Mouse (Mus musculus): ENCODE data around the gene Rhbdf2. TPM values are rescaled to one million over a fixed set of nuclear protein-coding genes. Genes with fewer than 3 reads are reported as not detected.
"Not testable (repeated sequence)": the region's sequence is repeated elsewhere in the genome, so short reads cannot be mapped to it uniquely, and the experiment has no call there.

The Rhbdf2 gene
- polyA plus RNA-seq, 1 experiment from 2014 or later = 15.6 TPM

DNA sequence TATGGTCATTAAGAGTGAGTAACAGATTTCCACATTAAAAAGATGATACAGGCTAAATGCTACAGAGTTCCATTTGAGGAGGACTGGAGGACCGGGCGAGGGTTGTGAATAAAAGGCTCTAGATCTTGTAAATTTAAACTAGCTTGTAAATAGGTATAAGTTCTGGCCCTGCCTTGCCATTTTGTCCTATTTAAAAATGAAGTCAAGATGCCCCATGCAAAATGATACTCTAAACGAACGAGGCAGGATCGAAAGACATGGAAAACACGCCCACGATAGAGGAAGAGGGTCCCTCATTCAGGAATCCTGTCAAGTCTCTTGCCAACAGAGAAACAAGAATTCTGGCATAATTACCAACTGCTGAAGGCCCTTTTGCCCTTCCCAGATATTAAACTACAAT, 43.6 kb upstream of the Rhbdf2 start:
- DNase-seq (ENCODE audit: low read depth, low spot score) (no peak), ATAC-seq (no peak)
- no peaks in the 10 kb centered on the region for H3K27me3 ChIP-seq
- TF ChIP-seq CTCF (IDR thresholded peaks at IDR 0.05) = no peak
- ChIA-PET CTCF (interaction anchor here (0.5 to 4.4 kb wide), 16 partner anchors 11 to 976 kb away, joined by 3 to 55 read pairs (median 6); partner anchors contain the start of genes Cygb and Mxra7), POLR2A (interaction anchor here (1.0 to 1.5 kb wide), 4 partner anchors 24 to 141 kb away, joined by 3 to 4 read pairs (median 4); no protein-coding TSS in a partner anchor)
- in situ Hi-C loops (cut with MboI; ENCODE audit: low pct_unique_long_range_greater_than_20kb) = no loop called here

DNA sequence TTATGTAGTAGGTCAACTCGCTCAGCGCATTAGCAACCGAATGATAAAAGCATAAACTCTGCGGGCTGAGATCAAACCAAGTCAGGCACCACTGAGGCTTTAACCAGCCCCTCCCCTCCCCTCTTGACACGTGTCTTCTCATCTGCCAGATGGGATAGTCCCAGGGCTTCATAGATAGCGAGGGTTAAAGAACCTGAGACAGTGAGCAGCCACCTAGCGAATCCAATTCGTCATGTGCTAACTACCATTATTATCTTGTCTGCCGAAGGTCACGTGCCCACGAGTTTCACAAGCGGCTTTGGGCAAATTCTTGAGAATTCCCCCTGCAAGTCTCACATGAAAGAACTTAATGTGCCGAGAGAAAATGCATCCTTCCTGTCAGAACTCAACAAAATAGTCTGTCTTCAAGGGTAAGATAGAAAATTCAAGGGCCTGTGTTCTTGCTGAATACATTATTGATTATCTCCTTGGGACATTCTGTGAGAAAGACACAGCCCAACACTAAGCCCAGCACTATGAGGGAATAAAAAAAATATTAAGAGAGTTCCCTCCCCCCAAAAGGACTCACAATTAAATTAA, 43.1 kb upstream of the Rhbdf2 start:
- POLR2A ChIA-PET = interaction anchor here (0.6 to 1.5 kb wide), 2 partner anchors 47 to 172 kb away, joined by 4 read pairs; no protein-coding TSS in a partner anchor
- no peaks in the 10 kb centered on the region for H3K27me3 ChIP-seq
- in situ Hi-C loops (cut with MboI; ENCODE audit: low pct_unique_long_range_greater_than_20kb) = no loop called here
- ATAC-seq (no peak), DNase-seq (ENCODE audit: low read depth, low spot score) (no peak)
- no peak for TF ChIP-seq CTCF (IDR thresholded peaks at IDR 0.05)
- CTCF ChIA-PET = interaction anchor here (0.9 to 4.4 kb wide), 4 partner anchors 12 to 138 kb away, joined by 3 to 55 read pairs (median 10); partner anchors contain the start of gene Cygb

DNA sequence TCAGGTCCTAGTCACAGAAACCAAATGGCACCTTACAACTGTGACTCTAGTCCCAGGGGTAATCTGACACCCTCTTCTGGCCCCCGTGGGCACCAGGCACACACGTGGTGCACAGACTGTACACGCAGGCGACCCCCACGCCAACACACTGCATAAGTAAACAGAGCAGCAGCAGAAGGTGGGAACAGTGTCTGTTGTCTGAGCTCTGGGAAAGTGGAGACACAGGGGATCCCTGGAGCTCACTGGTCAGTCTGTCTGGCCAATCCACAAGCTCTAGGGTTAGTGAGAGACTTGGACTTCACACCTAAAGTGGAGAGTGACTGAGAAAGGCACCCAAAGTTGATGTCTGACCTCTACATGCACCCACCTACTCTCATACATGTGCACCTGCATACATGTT, 42.5 kb upstream of the Rhbdf2 start:
- DNase-seq (ENCODE audit: low read depth, low spot score) (no peak), ATAC-seq (no peak)
- no peaks in the 10 kb centered on the region for H3K27me3 ChIP-seq
- ChIA-PET POLR2A (interaction anchor here (0.6 to 1.2 kb wide), 3 partner anchors 26 to 172 kb away, joined by 3 to 4 read pairs (median 4); no protein-coding TSS in a partner anchor), CTCF (interaction anchor here (0.9 to 4.4 kb wide), 5 partner anchors 12 to 139 kb away, joined by 3 to 55 read pairs (median 10); partner anchors contain the start of gene Cygb)
- in situ Hi-C loops (cut with MboI; ENCODE audit: low pct_unique_long_range_greater_than_20kb) = no loop called here
- TF ChIP-seq CTCF (IDR thresholded peaks at IDR 0.05) = no peak

DNA sequence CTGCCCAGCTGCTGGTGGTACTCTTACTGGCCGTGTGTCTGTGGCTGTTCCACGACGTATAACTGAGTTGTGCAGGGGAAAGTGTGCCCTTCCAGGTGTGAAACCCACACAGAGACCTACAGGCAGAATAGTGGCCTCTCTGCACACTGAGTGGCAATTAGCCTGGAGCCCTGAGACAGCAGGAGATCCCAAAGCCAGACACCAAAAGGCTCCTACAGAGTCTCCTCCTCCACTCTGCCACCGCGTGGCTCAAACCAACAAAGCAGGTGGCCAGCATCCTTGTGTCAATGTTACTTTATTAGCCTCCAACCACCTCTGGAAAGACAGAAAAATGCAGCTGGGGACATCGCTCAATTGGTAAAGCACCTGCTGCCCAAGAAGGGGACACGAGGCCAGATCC, 42.0 kb upstream of the Rhbdf2 start:
- ChIA-PET POLR2A (interaction anchor here (0.6 to 1.2 kb wide), 2 partner anchors 25 to 50 kb away, joined by 3 to 4 read pairs; no protein-coding TSS in a partner anchor), CTCF (interaction anchor here (0.9 to 4.4 kb wide), 4 partner anchors 11 to 139 kb away, joined by 3 to 55 read pairs (median 7); partner anchors contain the start of gene Cygb)
- DNase-seq (ENCODE audit: low read depth, low spot score) (no peak), ATAC-seq (no peak)
- in situ Hi-C loops (cut with MboI; ENCODE audit: low pct_unique_long_range_greater_than_20kb) = no loop called here
- H3K27me3 ChIP-seq = no peaks in the 10 kb centered on the region
- TF ChIP-seq CTCF (IDR thresholded peaks at IDR 0.05) = no peak

DNA sequence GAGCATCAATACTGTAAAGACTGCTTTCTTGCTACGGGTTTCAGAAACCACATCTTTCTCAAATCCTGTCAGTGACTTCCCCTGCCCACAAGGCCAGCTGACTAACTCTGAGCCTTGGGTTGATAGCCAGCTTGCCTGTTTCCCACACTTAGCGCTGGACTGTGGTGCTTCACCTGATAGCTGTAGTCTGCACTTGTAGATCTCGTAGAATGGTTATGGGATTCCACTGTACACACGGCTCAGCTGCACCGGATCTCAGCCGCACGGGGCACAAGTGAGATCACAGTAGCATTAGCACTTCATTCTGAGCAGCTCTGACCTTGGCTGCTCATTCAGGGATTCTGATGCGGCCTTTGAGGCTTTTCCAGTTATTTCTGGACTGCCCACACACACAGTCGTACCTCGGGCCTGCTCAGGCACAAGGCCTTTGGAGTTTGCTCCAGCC, 41.6 kb upstream of the Rhbdf2 start:
- H3K27me3 ChIP-seq = no peaks in the 10 kb centered on the region
- DNase-seq (ENCODE audit: low read depth, low spot score) (no peak), ATAC-seq (no peak)
- POLR2A ChIA-PET = interaction anchor here (1.2 kb wide), 1 partner anchor 25 kb away, joined by 4 read pairs; no protein-coding TSS in a partner anchor
- TF ChIP-seq CTCF (IDR thresholded peaks at IDR 0.05) = no peak
- CTCF ChIA-PET = interaction anchor here (1.3 to 2.2 kb wide), 2 partner anchors 24 to 28 kb away, joined by 4 to 10 read pairs; no protein-coding TSS in a partner anchor
- in situ Hi-C loops (cut with MboI; ENCODE audit: low pct_unique_long_range_greater_than_20kb) = no loop called here

DNA sequence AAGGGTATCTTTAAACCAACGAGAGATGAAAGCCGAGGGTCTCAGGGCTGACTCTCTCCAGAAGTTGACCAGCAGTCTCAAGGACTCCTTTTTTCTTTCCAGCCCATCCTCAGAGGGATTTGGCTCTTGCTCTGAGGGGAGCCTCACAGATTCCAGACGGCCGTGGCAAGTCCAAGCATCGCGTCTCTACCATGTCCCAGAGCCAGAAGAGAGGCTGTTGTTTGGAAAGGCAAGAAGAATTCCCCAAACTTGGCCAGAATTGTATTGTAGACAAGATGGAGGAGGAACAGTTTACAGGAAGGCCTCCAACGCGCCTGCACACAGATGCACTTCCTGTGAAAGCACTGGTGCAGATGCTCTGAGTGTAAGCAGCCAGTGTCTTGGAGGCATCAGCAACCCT, 41.1 kb upstream of the Rhbdf2 start:
- DNase-seq (ENCODE audit: low read depth, low spot score) (no peak), ATAC-seq (no peak)
- in situ Hi-C loops (cut with MboI; ENCODE audit: low pct_unique_long_range_greater_than_20kb) = no loop called here
- ChIA-PET CTCF (interaction anchor here (2.2 kb wide), 1 partner anchor 24 kb away, joined by 10 read pairs; no protein-coding TSS in a partner anchor), POLR2A (interaction anchor here (1.2 kb wide), 1 partner anchor 24 kb away, joined by 4 read pairs; no protein-coding TSS in a partner anchor)
- TF ChIP-seq CTCF (IDR thresholded peaks at IDR 0.05) = no peak
- H3K27me3 ChIP-seq = no peaks in the 10 kb centered on the region

DNA sequence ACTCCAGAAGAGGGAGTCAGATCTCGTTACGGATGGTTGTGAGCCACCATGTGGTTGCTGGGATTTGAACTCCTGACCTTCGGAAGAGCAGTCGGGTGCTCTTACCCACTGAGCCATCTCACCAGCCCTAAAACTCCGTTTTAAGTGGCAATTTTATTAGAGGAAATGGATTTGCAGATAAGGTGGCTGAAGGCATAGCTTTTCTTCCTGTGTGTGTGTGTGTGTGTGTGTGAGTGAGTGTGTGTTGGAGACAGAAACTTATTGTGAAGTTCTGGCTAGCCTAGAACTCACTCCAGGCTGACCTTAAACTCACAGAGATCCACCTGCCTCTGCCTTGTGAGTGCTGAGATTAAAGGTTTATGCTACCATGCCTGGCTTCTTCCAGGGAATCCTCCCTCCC, 40.2 kb upstream of the Rhbdf2 start:
- DNase-seq (ENCODE audit: low read depth, low spot score); CTCF ChIA-PET: not testable (repeated sequence)

DNA sequence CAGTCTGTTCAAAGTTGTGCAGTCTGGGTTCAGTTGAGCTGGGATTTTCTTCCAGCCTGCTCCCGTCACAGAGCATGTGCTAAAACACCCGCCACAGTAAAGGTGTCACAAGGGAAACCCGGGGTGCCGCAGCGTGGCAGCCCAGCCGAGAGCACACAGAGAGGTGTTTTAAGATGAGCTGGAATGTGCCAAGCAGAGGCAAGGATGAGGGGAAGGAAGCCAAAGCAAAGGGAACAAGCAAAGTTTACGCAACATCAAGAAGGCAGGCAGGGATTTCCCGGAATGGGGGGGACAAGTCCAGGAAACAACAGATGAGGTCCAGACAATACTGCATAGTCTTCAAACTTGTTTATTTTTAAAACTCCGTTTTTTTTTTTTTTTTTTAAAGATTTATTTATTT, 39.7 kb upstream of the Rhbdf2 start:
- in situ Hi-C loops (cut with MboI; ENCODE audit: low pct_unique_long_range_greater_than_20kb) = no loop called here
- TF ChIP-seq CTCF (IDR thresholded peaks at IDR 0.05) = no peak
- ATAC-seq (no peak), DNase-seq (ENCODE audit: low read depth, low spot score) (no peak)
- POLR2A ChIA-PET = interaction anchor here (1.1 kb wide), 1 partner anchor 23 kb away, joined by 3 read pairs; no protein-coding TSS in a partner anchor
- CTCF ChIA-PET = no interaction called here
- H3K27me3 ChIP-seq = no peaks in the 10 kb centered on the region

More for the DNA sequence above, 40.2 kb upstream of the Rhbdf2 start:
- in situ Hi-C loops (cut with MboI; ENCODE audit: low pct_unique_long_range_greater_than_20kb); ATAC-seq; H3K27me3 ChIP-seq: not testable (repeated sequence)
- POLR2A ChIA-PET = interaction anchor here (1.1 kb wide), 1 partner anchor 24 kb away, joined by 3 read pairs; no protein-coding TSS in a partner anchor

DNA sequence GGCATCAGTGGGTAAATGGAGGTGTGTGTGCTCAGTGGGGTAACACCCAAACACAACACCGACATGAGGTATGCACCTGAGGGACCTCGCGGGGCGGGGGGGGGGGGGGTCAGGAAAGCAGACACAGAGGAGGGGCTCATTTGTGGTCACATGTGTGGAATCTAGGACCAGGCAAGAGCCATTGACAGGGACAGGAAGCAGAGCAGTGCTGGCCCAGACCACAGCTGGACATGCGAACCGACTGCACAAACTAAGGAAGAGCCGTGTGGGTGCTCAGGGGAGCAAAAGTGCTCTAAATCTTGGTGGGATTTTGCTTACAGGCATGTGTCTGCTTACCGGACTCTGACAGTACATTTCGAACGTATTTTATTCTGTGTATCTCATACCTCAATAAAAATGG, 38.5 kb upstream of the Rhbdf2 start:
- POLR2A ChIA-PET = no interaction called here
- CTCF ChIA-PET = interaction anchor here (0.9 kb wide), 1 partner anchor 22 kb away, joined by 4 read pairs; no protein-coding TSS in a partner anchor
- TF ChIP-seq CTCF (IDR thresholded peaks at IDR 0.05) = no peak
- in situ Hi-C loops (cut with MboI; ENCODE audit: low pct_unique_long_range_greater_than_20kb) = no loop called here
- H3K27me3 ChIP-seq = no peaks in the 10 kb centered on the region
- ATAC-seq = no peak
- no peak for DNase-seq (ENCODE audit: low read depth, low spot score)

DNA sequence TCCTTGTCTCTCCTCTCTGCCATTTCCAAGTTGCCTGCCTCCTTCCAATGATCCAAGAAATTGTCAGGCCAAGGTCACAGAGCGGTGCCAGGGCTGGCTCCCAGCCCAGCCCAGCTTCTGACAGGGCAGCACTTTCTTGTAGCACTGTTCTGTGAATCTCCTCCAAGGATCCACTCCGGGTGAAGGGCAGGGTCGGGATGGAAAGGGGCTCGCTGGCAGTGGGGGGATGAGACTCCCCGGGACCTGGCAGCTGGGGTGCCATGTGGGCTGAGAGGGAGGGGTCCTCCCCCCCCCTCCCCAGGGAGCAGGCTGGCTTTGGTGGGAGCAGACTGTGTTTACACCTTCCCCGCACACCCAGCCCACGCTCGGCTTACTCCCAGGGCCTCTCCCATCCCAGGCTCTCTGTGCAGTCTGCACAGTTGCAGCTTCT, 35.1 kb upstream of the Rhbdf2 start:
- in situ Hi-C loops (cut with MboI; ENCODE audit: low pct_unique_long_range_greater_than_20kb) = no loop called here
- TF ChIP-seq CTCF (IDR thresholded peaks at IDR 0.05) = no peak
- no peaks in the 10 kb centered on the region for H3K27me3 ChIP-seq
- CTCF ChIA-PET = interaction anchor here (3.0 to 8.2 kb wide), 2 partner anchors 9 to 19 kb away, joined by 11 to 55 read pairs; no protein-coding TSS in a partner anchor
- DNase-seq (ENCODE audit: low read depth, low spot score) (no peak), ATAC-seq (no peak)
- POLR2A ChIA-PET = no interaction called here

All from Patski (cell line).